Mouse (Mus musculus) CH12.LX (cell line): Measurements from ENCODE around the gene Wnk2. TPM values are rescaled to one million over a fixed set of nuclear protein-coding genes. Genes with fewer than 3 reads are reported as not detected.

ENCODE experiments used
- DNase-seq: peaks from one replicate; pipeline ENCODE4 v3.0.0-alpha.2; 2013; ENCODE audit errors: extremely low read depth
- H3K27ac ChIP-seq: 2 replicates; pipeline ENCODE4 v1.5.1; 2012; ENCODE audit warnings: low read depth, mild to moderate bottlenecking, control low read depth, moderate library complexity; ENCODE audit not compliant: insufficient read depth
- H3K27me3 ChIP-seq: replicated peaks from 2 replicates; pipeline ENCODE3; 2012; ENCODE audit warnings: inconsistent platforms
- H3K36me3 ChIP-seq, 2 experiments: replicated peaks in 1 of 2; 2 replicates each; pipeline versions ENCODE3 to v1.6.1; 2012; ENCODE audit warnings: inconsistent platforms in 1 of 2, low read length in 1 of 2, mild to moderate bottlenecking in 1 of 2, mixed read lengths in 1 of 2, moderate library complexity in 1 of 2; ENCODE audit not compliant: control insufficient read depth in 1 of 2, insufficient read depth in 1 of 2
- H3K4me1 ChIP-seq, 2 experiments: 2 replicates each; pipeline ENCODE4 v1.6.1; 2012; ENCODE audit warnings: inconsistent platforms in 1 of 2, moderate library complexity in 1 of 2; ENCODE audit not compliant: insufficient read depth in 2 of 2, control insufficient read depth in 1 of 2
- H3K4me2 ChIP-seq: 2 replicates; pipeline ENCODE4 v1.6.1; 2012; ENCODE audit warnings: low read depth, mild to moderate bottlenecking, control low read depth; ENCODE audit not compliant: poor library complexity, insufficient read depth, severe bottlenecking
- H3K4me3 ChIP-seq, 3 experiments: fragments of 150-350 bp in 1 of 3; sonication (generic) in 1 of 3; replicated peaks in 1 of 3; 2 replicates each; pipeline versions ENCODE3 to v1.5.1; 2011 to 2012; ENCODE audit warnings: low read depth in 2 of 3, low read length in 2 of 3, mild to moderate bottlenecking in 2 of 3, moderate library complexity in 2 of 3, control low read depth in 1 of 3, improper control_type of control experiment in 1 of 3, inconsistent platforms in 1 of 3, mixed read lengths in 1 of 3; ENCODE audit not compliant: poor library complexity in 1 of 3
- H3K79me2 ChIP-seq: replicated peaks from 2 replicates; pipeline ENCODE4 v1.6.1; 2012; ENCODE audit warnings: mild to moderate bottlenecking, moderate library complexity; ENCODE audit not compliant: control insufficient read depth, poor library complexity, insufficient read depth, severe bottlenecking; ENCODE audit errors: extremely low read depth
- H3K9ac ChIP-seq: 2 replicates; pipeline ENCODE4 v1.6.1; 2012; ENCODE audit warnings: low read depth, mild to moderate bottlenecking, control low read depth, moderate library complexity; ENCODE audit not compliant: insufficient read depth
- H3K9me3 ChIP-seq: replicated peaks from 2 replicates; pipeline ENCODE3; 2012; ENCODE audit warnings: low read length, inconsistent platforms, mixed read lengths
- CTCF ChIP-seq, 2 experiments: IDR thresholded peaks in 1 of 2; conservative IDR thresholded peaks in 1 of 2; 2 replicates each; pipeline ENCODE4 v1.5.1; 2011 to 2012; ENCODE audit warnings: low read depth in 2 of 2, low read length in 2 of 2, improper control_type of control experiment in 1 of 2, inconsistent platforms in 1 of 2, mild to moderate bottlenecking in 1 of 2, moderate library complexity in 1 of 2
- E2F4 ChIP-seq: IDR thresholded peaks from 2 replicates; pipeline ENCODE4 v1.6.1; 2011; ENCODE audit warnings: low read depth, low read length, improper control_type of control experiment; ENCODE audit not compliant: insufficient replicate concordance
- ELF1 ChIP-seq: IDR thresholded peaks from 2 replicates; pipeline ENCODE4 v1.6.1; 2014; ENCODE audit warnings: low read depth, mild to moderate bottlenecking, inconsistent platforms, low read length, improper control_type of control experiment
- EP300 ChIP-seq: IDR thresholded peaks from 2 replicates; pipeline ENCODE4 v1.6.1; 2011; ENCODE audit warnings: low read length, improper control_type of control experiment
- ETS1 ChIP-seq: conservative IDR thresholded peaks from 2 replicates; pipeline ENCODE4 v1.6.1; 2012; ENCODE audit warnings: low read depth, mild to moderate bottlenecking, inconsistent platforms, low read length, improper control_type of control experiment, moderate library complexity
- GABPA ChIP-seq: IDR thresholded peaks from 2 replicates; pipeline ENCODE4 v1.6.1; 2012; ENCODE audit warnings: low read depth, low read length, improper control_type of control experiment, inconsistent platforms; ENCODE audit not compliant: insufficient replicate concordance
- HCFC1 ChIP-seq: IDR thresholded peaks from 2 replicates; pipeline ENCODE4 v1.6.1; 2012; ENCODE audit warnings: low read depth, mild to moderate bottlenecking, inconsistent platforms, low read length, improper control_type of control experiment
- IRF4 ChIP-seq: IDR thresholded peaks from 2 replicates; pipeline ENCODE4 v1.6.1; 2014; ENCODE audit warnings: low read depth, mild to moderate bottlenecking, inconsistent platforms, low read length, improper control_type of control experiment
- JUN ChIP-seq: IDR thresholded peaks from 2 replicates; pipeline ENCODE4 v1.6.1; 2011; ENCODE audit warnings: low read depth, mild to moderate bottlenecking, low read length, improper control_type of control experiment, moderate library complexity; ENCODE audit not compliant: insufficient read depth
- KAT2A ChIP-seq: IDR thresholded peaks from 2 replicates; pipeline ENCODE4 v1.6.1; 2012; ENCODE audit warnings: low read length, improper control_type of control experiment, inconsistent platforms; ENCODE audit not compliant: insufficient replicate concordance
- MAZ ChIP-seq: IDR thresholded peaks from 2 replicates; pipeline ENCODE4 v1.6.1; 2012; ENCODE audit warnings: low read depth, mild to moderate bottlenecking, inconsistent platforms, low read length, improper control_type of control experiment, moderate library complexity
- MEF2A ChIP-seq: IDR thresholded peaks from 2 replicates; pipeline ENCODE4 v1.6.1; 2014; ENCODE audit warnings: low read depth, mild to moderate bottlenecking, inconsistent platforms, low read length, improper control_type of control experiment, borderline replicate concordance
- MXI1 ChIP-seq: IDR thresholded peaks from 2 replicates; pipeline ENCODE4 v1.6.1; 2011; ENCODE audit warnings: mild to moderate bottlenecking, low read depth, low read length, improper control_type of control experiment
- NELFE ChIP-seq: IDR thresholded peaks from 2 replicates; pipeline ENCODE4 v1.6.1; 2011; ENCODE audit warnings: low read depth, low read length, improper control_type of control experiment
- NRF1 ChIP-seq: IDR thresholded peaks from 2 replicates; pipeline ENCODE4 v1.6.1; 2014; ENCODE audit warnings: low read depth, mild to moderate bottlenecking, inconsistent platforms, low read length, improper control_type of control experiment, moderate library complexity
- POLR2A ChIP-seq: IDR thresholded peaks from 2 replicates; pipeline ENCODE4 v1.6.1; 2011; ENCODE audit warnings: low read depth, mild to moderate bottlenecking, improper control_type of control experiment, low read length
- POLR2AphosphoS2 ChIP-seq: IDR thresholded peaks from 2 replicates; pipeline ENCODE4 v1.6.1; 2011; ENCODE audit warnings: low read depth, low read length, improper control_type of control experiment
- RAD21 ChIP-seq: IDR thresholded peaks from 2 replicates; pipeline ENCODE4 v1.6.1; 2011; ENCODE audit warnings: low read depth, mild to moderate bottlenecking, low read length, improper control_type of control experiment, moderate library complexity
- SMC3 ChIP-seq: IDR thresholded peaks from 2 replicates; pipeline ENCODE4 v1.6.1; 2011; ENCODE audit warnings: low read depth, low read length, improper control_type of control experiment
- TCF12 ChIP-seq: IDR thresholded peaks from 2 replicates; pipeline ENCODE4 v1.6.1; 2014; ENCODE audit warnings: low read depth, mild to moderate bottlenecking, inconsistent platforms, low read length, improper control_type of control experiment
- UBTF ChIP-seq: IDR thresholded peaks from 2 replicates; pipeline ENCODE4 v1.6.1; 2012; ENCODE audit warnings: low read depth, mild to moderate bottlenecking, inconsistent platforms, low read length, improper control_type of control experiment, moderate library complexity
- USF2 ChIP-seq: conservative IDR thresholded peaks from 2 replicates; pipeline ENCODE4 v1.6.1; 2011; ENCODE audit warnings: low read depth, low read length, improper control_type of control experiment
- ZMIZ1 ChIP-seq: IDR thresholded peaks from 2 replicates; pipeline ENCODE4 v1.6.1; 2012; ENCODE audit warnings: low read depth, mild to moderate bottlenecking, inconsistent platforms, low read length, improper control_type of control experiment
- ZNF384 ChIP-seq: IDR thresholded peaks from 2 replicates; pipeline ENCODE4 v1.6.1; 2012; ENCODE audit warnings: low read depth, low read length, improper control_type of control experiment, inconsistent platforms
- dilution Hi-C: fragments of 300-500 bp; cut with MboI; formaldehyde crosslinking; loops from 2 replicates; pipeline ENCODE4 v1.14.3; 2020; ENCODE audit warnings: low sequenced_read_pairs; ENCODE audit not compliant: extremely low pct_unique_long_range_greater_than_20kb, extremely low pct_ligation_motif_present
- in situ Hi-C: fragments of 300-500 bp; cut with MboI; formaldehyde crosslinking; loops from 3 replicates; pipeline ENCODE4 v1.14.3; 2019; ENCODE audit warnings: low sequenced_read_pairs, low pct_ligation_motif_present, low pct_unique_long_range_greater_than_20kb, mixed read lengths
- polyA plus RNA-seq: library from polyadenylated mRNA; unstranded; fragments of >175 nt; gene quantifications from 2 replicates; pipeline ENCODE4 v1.2.1, GENCODE M21; 2012; ENCODE audit warnings: low read depth; ENCODE audit not compliant: insufficient read length
- total RNA-seq, 2 experiments: library from RNA; depleted of rRNA; stranded (reverse); fragments of 300-350 nt in 1 of 2; fragments of >200 nt in 1 of 2; gene quantifications; 2 replicates each; pipeline ENCODE4 v1.2.3; 2012 to 2014

Gene Wnk2
- total and polyA plus RNA-seq, 3 experiments: 0.04 TPM; not detected in 2

DNA sequence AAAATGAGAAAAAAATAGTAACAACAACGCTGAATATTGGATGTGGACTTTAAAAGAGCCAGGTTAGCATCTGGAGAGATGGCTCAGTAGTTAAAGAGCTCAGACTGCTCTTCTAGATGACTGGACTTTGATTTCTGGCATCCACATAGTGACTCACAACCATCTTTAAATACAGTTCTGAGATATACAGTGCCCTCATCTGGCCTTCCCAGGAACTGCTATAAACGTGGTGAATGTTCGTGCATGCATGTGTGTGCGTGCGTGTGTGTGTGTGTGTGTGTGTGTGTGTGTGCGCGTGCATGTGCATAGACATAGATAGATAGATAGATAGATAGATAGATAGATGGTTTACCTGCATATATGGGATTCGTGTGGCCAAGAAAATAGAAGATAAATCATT is 30.3 kb downstream of the Wnk2 start:
- H3K36me3 ChIP-seq: no peaks in the 10 kb centered on the region
- DNase-seq: peak; percentile 33
- H3K4me2 ChIP-seq: no peak overlapping the region
- no peaks in the 10 kb centered on the region for H3K79me2 ChIP-seq
- TF ChIP-seq ETS1: no peak
- no peak for TF ChIP-seq USF2
- no peak for TF ChIP-seq GABPA
- TF ChIP-seq JUN: no peak
- no peak for TF ChIP-seq ZNF384
- TF ChIP-seq NRF1: no peak
- peak in 1 of 2 experiments; percentile 45; a peak in 2 of 4 replicates for TF ChIP-seq CTCF (conservative IDR thresholded peaks at IDR 0.05 in 1 of 2, IDR thresholded peaks at IDR 0.05 in 1 of 2; ENCODE audit: low read depth in 2 of 2, low read length in 2 of 2)
- TF ChIP-seq UBTF: no peak
- TF ChIP-seq RAD21: peak; percentile 20
- no peak for TF ChIP-seq NELFE
- TF ChIP-seq ZMIZ1: no peak
- TF ChIP-seq HCFC1: no peak
- no peak for TF ChIP-seq MEF2A
- dilution Hi-C loops: no loop called here
- no peak overlapping the region for H3K27ac ChIP-seq
- H3K27me3 ChIP-seq: no peaks in the 10 kb centered on the region
- in situ Hi-C loops: no loop called here
- H3K9me3 ChIP-seq: no peaks in the 10 kb centered on the region
- no peak overlapping the region for H3K9ac ChIP-seq
- no peaks in the 10 kb centered on the region for H3K4me1 ChIP-seq
- no peak overlapping the region for H3K4me3 ChIP-seq

- DNase-seq: no peak
- TF ChIP-seq MEF2A (no peak), KAT2A (no peak), JUN (no peak), ETS1 (no peak), POLR2A (no peak), POLR2AphosphoS2 (no peak), ELF1 (no peak), TCF12 (no peak), IRF4 (no peak), ZMIZ1 (no peak), USF2 (no peak), MAZ (no peak), NELFE (no peak), MXI1 (no peak), E2F4 (no peak), EP300 (no peak), SMC3 (no peak), RAD21 (no peak), GABPA (no peak)
- H3K9ac ChIP-seq: no peak overlapping the region
- H3K36me3 ChIP-seq: no peaks in the 10 kb centered on the region
- H3K4me3 ChIP-seq: no peak overlapping the region
- H3K4me2 ChIP-seq: no peak overlapping the region
- H3K79me2 ChIP-seq: no peaks in the 10 kb centered on the region
- no peak overlapping the region for H3K27ac ChIP-seq
- peaks cover 0 to 3% of the 10 kb centered on the region in 2 experiments; a peak in 2 of 4 replicates for H3K4me1 ChIP-seq
- in situ Hi-C loops (no loop called here), dilution Hi-C loops (no loop called here)
- H3K9me3 ChIP-seq: no peaks in the 10 kb centered on the region
- no peaks in the 10 kb centered on the region for H3K27me3 ChIP-seq
Observed at GRCm38 (mm10) chr13:49114921-49115320, 32.9 kb downstream of the Wnk2 start.
